Mouse (Mus musculus) lung, embryonic 16.5 days (tissue): ENCODE measurements around the gene Gm20498. TPM values are rescaled to one million over a fixed set of nuclear protein-coding genes. Genes with fewer than 3 reads are reported as not detected.
"Not testable (repeated sequence)": the region's sequence is repeated elsewhere in the genome, so short reads cannot be mapped to it uniquely, and the experiment has no call there.

Experiments used
- ATAC-seq: fragments of 200-750 bp; cut with Nextera tagmentation; 2 replicates; pipeline ENCODE4 v1.8.0; 2017; ENCODE audit warnings: low read depth, mild to moderate bottlenecking, moderate library complexity
- H3K27ac ChIP-seq: fragments of 300-500 bp; sonication (generic); 2 replicates; pipeline ENCODE4 v1.5.1; 2014; ENCODE audit warnings: mild to moderate bottlenecking, control low read depth, low read length
- H3K27me3 ChIP-seq: fragments of 300-500 bp; sonication (generic); 2 replicates; pipeline ENCODE4 v1.6.1; 2014; ENCODE audit warnings: low read depth, low read length, mixed read lengths; ENCODE audit not compliant: control insufficient read depth, insufficient read depth
- H3K36me3 ChIP-seq: fragments of 300-500 bp; sonication (generic); 2 replicates; pipeline ENCODE4 v1.6.1; 2014; ENCODE audit warnings: low read length; ENCODE audit not compliant: control insufficient read depth, insufficient read depth
- H3K4me1 ChIP-seq: fragments of 300-500 bp; sonication (generic); replicated peaks from 2 replicates; pipeline ENCODE4 v1.6.1; 2014; ENCODE audit warnings: low read length, mixed read lengths; ENCODE audit not compliant: control insufficient read depth, insufficient read depth
- H3K4me2 ChIP-seq: fragments of 300-500 bp; sonication (generic); 2 replicates; pipeline ENCODE4 v1.6.1; 2014; ENCODE audit warnings: low read depth, low read length, control low read depth
- H3K4me3 ChIP-seq: fragments of 300-500 bp; sonication (generic); 2 replicates; pipeline ENCODE4 v1.5.1; 2014; ENCODE audit warnings: mild to moderate bottlenecking, low read length, control low read depth
- H3K9ac ChIP-seq: fragments of 300-500 bp; sonication (generic); 2 replicates; pipeline ENCODE4 v1.6.1; 2014; ENCODE audit warnings: low read length, control low read depth
- H3K9me3 ChIP-seq: fragments of 300-500 bp; sonication (generic); 2 replicates; pipeline ENCODE4 v1.6.1; 2016; ENCODE audit warnings: low read length; ENCODE audit not compliant: control insufficient read depth
- WGBS: fragments of 180-500 bp; shearing (Covaris S2); extraction: QIAGEN DNeasy Blood & Tissue Kit; methylation state at CpG from one replicate; pipeline ENCODE4 v1.1.7; 2014; 5-methylcytosine and 5-hydroxymethylcytosine counted together
- polyA plus RNA-seq: library from polyadenylated mRNA; unstranded; fragments of >200 nt; fragmentation: Nextera tagmentation; extraction: Ambion mirVana; gene quantifications from 2 replicates; pipeline ENCODE4 v1.2.1, GENCODE M21; 2015

The Gm20498 gene
- polyA plus RNA-seq, 1 experiment from 2014 or later: 25.3 TPM

- Histone ChIP-seq H3K4me1 (no peaks in the 10 kb centered on the region), H3K36me3 (no peaks in the 10 kb centered on the region), H3K4me3 (no peak overlapping the region), H3K27me3 (no peaks in the 10 kb centered on the region), H3K9me3 (no peaks in the 10 kb centered on the region), H3K9ac (no peak overlapping the region), H3K4me2 (no peak overlapping the region), H3K27ac (no peak overlapping the region)
- no peak for ATAC-seq
- 87% methylated on average over 3 of the region's 3 CpGs for WGBS
Observed at GRCm38 (mm10) chr12:81408966-81409365, 123.7 kb downstream of the Gm20498 start.

- Histone ChIP-seq H3K4me1 (no peaks in the 10 kb centered on the region), H3K27me3 (no peaks in the 10 kb centered on the region), H3K36me3 (no peaks in the 10 kb centered on the region), H3K4me3 (no peak overlapping the region), H3K9ac (no peak overlapping the region), H3K9me3 (no peaks in the 10 kb centered on the region), H3K27ac (no peak overlapping the region), H3K4me2 (no peak overlapping the region)
- no peak for ATAC-seq
- WGBS: 3% methylated on average over 1 of the region's 1 CpGs
Observed at GRCm38 (mm10) chr12:81402187-81402586, 130.5 kb downstream of the Gm20498 start.

GRCm38 (mm10) chr12:81379364-81379763, 153.3 kb downstream of the Gm20498 start, which contains the start of gene Gm4787:
Gm4787 (minus strand) TSS chr12:81379464.
- H3K4me1 ChIP-seq, H3K27ac ChIP-seq, H3K27me3 ChIP-seq, ATAC-seq, H3K9ac ChIP-seq, H3K9me3 ChIP-seq, H3K4me3 ChIP-seq, H3K4me2 ChIP-seq, H3K36me3 ChIP-seq: not testable (repeated sequence)
- 100% methylated on average over 1 of the region's 1 CpGs for WGBS

- Histone ChIP-seq H3K27ac (no peak overlapping the region), H3K36me3 (no peaks in the 10 kb centered on the region), H3K9ac (no peak overlapping the region), H3K4me1 (no peaks in the 10 kb centered on the region), H3K4me3 (no peak overlapping the region), H3K27me3 (peaks cover 16% of the 10 kb centered on the region), H3K4me2 (no peak overlapping the region), H3K9me3 (no peaks in the 10 kb centered on the region)
- no peak for ATAC-seq
- WGBS: 77% methylated on average over 5 of the region's 5 CpGs
Observed at GRCm38 (mm10) chr12:81333841-81334240, 198.9 kb downstream of the Gm20498 start.

GRCm38 (mm10) chr12:81332875-81333421, 199.8 kb downstream of the Gm20498 start, which contains the start of gene Slc8a3:
Slc8a3 (minus strand) TSS chr12:81333180.
- Histone ChIP-seq H3K4me3 (peak within 1 kb of the TSS; percentile 63), H3K9me3 (no peaks in the 10 kb centered on the region), H3K4me1 (no peaks in the 10 kb centered on the region), H3K4me2 (peak within 1 kb of the TSS; percentile 96), H3K9ac (peak within 1 kb of the TSS; percentile 70), H3K27me3 (peaks cover 16% of the 10 kb centered on the region), H3K36me3 (no peaks in the 10 kb centered on the region), H3K27ac (no peak within 1 kb of the TSS)
- under 1% methylated on average over 35 of the region's 47 CpGs for WGBS
- peak; percentile 70 for ATAC-seq

- H3K4me1 ChIP-seq: no peaks in the 10 kb centered on the region
- peak overlapping the region; percentile 63 for H3K4me3 ChIP-seq
- under 1% methylated on average over 46 of the region's 54 CpGs for WGBS
- no peaks in the 10 kb centered on the region for H3K36me3 ChIP-seq
- H3K9ac ChIP-seq: peak overlapping the region; percentile 70
- no peak overlapping the region for H3K27ac ChIP-seq
- H3K9me3 ChIP-seq: no peaks in the 10 kb centered on the region
- peak; percentile 72 for ATAC-seq
- peak overlapping the region; percentile 96 for H3K4me2 ChIP-seq
- H3K27me3 ChIP-seq: peaks cover 16% of the 10 kb centered on the region
Observed at GRCm38 (mm10) chr12:81331937-81332874, 200.5 kb downstream of the Gm20498 start.

GRCm38 (mm10) chr12:81331046-81331638, 201.6 kb downstream of the Gm20498 start:
- Histone ChIP-seq H3K27me3 (peaks cover 16% of the 10 kb centered on the region), H3K27ac (no peak overlapping the region), H3K4me2 (no peak overlapping the region), H3K9ac (no peak overlapping the region), H3K36me3 (no peaks in the 10 kb centered on the region), H3K4me3 (no peak overlapping the region), H3K9me3 (no peaks in the 10 kb centered on the region), H3K4me1 (no peaks in the 10 kb centered on the region)
- no peak for ATAC-seq
- WGBS: 35% methylated on average over 5 of the region's 5 CpGs

- WGBS: 54% methylated on average over 3 of the region's 3 CpGs
Observed at GRCm38 (mm10) chr12:81324991-81325390, 207.7 kb downstream of the Gm20498 start.

GRCm38 (mm10) chr12:81324116-81324515, 208.6 kb downstream of the Gm20498 start:
- no peak for ATAC-seq

More at GRCm38 (mm10) chr12:81324991-81325390, 207.7 kb downstream of the Gm20498 start:
- H3K27me3 ChIP-seq: no peaks in the 10 kb centered on the region
- H3K27ac ChIP-seq: no peak overlapping the region
- no peak for ATAC-seq
- no peaks in the 10 kb centered on the region for H3K36me3 ChIP-seq
- H3K9ac ChIP-seq: no peak overlapping the region
- no peak overlapping the region for H3K4me2 ChIP-seq
- no peak overlapping the region for H3K4me3 ChIP-seq
- no peaks in the 10 kb centered on the region for H3K4me1 ChIP-seq
- no peaks in the 10 kb centered on the region for H3K9me3 ChIP-seq

More at GRCm38 (mm10) chr12:81324116-81324515, 208.6 kb downstream of the Gm20498 start:
- no peaks in the 10 kb centered on the region for H3K9me3 ChIP-seq
- no peaks in the 10 kb centered on the region for H3K36me3 ChIP-seq
- H3K9ac ChIP-seq: no peak overlapping the region
- H3K4me3 ChIP-seq: no peak overlapping the region
- no peak overlapping the region for H3K27ac ChIP-seq
- no peaks in the 10 kb centered on the region for H3K4me1 ChIP-seq
- H3K27me3 ChIP-seq: no peaks in the 10 kb centered on the region
- no peak overlapping the region for H3K4me2 ChIP-seq
- WGBS: 87% methylated on average over 3 of the region's 3 CpGs
